Mouse (Mus musculus) CH12.LX (cell line): Measurements from ENCODE around the gene Rnpc3.

Experiments used
- CTCF ChIP-seq, 2 experiments: IDR thresholded peaks in 1 of 2; conservative IDR thresholded peaks in 1 of 2; 2 replicates each; pipeline ENCODE4 v1.5.1; 2011 to 2012; ENCODE audit warnings: low read depth in 2 of 2, low read length in 2 of 2, improper control_type of control experiment in 1 of 2, inconsistent platforms in 1 of 2, mild to moderate bottlenecking in 1 of 2, moderate library complexity in 1 of 2
- E2F4 ChIP-seq: IDR thresholded peaks from 2 replicates; pipeline ENCODE4 v1.6.1; 2011; ENCODE audit warnings: low read depth, low read length, improper control_type of control experiment; ENCODE audit not compliant: insufficient replicate concordance
- GABPA ChIP-seq: IDR thresholded peaks from 2 replicates; pipeline ENCODE4 v1.6.1; 2012; ENCODE audit warnings: low read depth, low read length, improper control_type of control experiment, inconsistent platforms; ENCODE audit not compliant: insufficient replicate concordance
- POLR2A ChIP-seq: IDR thresholded peaks from 2 replicates; pipeline ENCODE4 v1.6.1; 2011; ENCODE audit warnings: low read depth, mild to moderate bottlenecking, improper control_type of control experiment, low read length
- ZMIZ1 ChIP-seq: IDR thresholded peaks from 2 replicates; pipeline ENCODE4 v1.6.1; 2012; ENCODE audit warnings: low read depth, mild to moderate bottlenecking, inconsistent platforms, low read length, improper control_type of control experiment

GRCm38 (mm10) chr3:113654335-113654734 lies 24.4 kb upstream of the Rnpc3 start:
- TF ChIP-seq E2F4 (no peak), POLR2A (no peak), GABPA (no peak), ZMIZ1 (no peak), CTCF (conservative IDR thresholded peaks at IDR 0.05 in 1 of 2, IDR thresholded peaks at IDR 0.05 in 1 of 2; ENCODE audit: low read depth in 2 of 2, low read length in 2 of 2) (no peak)
